Mouse (Mus musculus): ENCODE data around the gene Khnyn.

DNA sequence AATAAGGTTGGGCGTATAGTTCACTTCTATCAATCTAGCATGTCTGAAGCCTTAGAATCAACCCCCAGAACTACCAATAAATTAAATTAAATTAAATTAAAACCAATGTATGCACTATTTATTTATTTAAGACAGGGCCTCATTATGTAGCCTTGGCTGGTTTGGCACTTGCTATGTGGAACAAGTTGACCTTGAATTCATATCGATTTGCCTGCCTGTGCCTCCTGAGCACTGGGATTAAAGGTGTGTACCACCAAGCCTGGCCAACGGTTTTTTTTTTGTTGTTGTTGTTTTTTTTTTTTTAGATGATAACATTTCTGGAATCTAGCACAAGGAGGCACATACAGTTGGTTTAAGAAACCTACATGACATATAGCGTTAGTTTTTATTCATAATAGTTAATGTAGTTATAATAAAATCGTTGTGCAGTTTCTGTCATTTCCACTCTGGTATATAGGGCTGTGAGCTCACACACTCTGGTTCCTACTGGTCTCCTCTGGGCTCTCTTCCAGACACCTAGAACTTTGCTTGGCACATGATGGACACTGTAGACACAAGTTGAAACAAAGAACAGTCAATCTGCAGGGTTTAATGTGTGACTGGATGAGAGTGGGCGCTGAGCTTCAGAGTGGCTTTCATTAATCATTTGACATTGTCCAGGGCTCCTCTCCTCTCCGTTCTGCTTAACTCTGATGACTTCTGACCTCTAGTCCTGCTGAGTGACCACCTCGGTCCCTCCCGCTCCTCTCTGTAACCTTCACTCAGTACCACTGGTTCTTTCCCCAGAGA lies 39.0 kb upstream of the Khnyn start:
- TF ChIP-seq CTCF (IDR thresholded peaks at IDR 0.05; ENCODE audit: extremely low read depth, insufficient read length, insufficient replicate concordance, low read depth, low read length) (no peak), POLR2A (IDR thresholded peaks at IDR 0.05; ENCODE audit: low read depth, low read length) (no peak)

All from small intestine, adult 2 months (tissue).